Mouse (Mus musculus): Measurements from ENCODE around the gene Frat2.

The Frat2 gene

DNA sequence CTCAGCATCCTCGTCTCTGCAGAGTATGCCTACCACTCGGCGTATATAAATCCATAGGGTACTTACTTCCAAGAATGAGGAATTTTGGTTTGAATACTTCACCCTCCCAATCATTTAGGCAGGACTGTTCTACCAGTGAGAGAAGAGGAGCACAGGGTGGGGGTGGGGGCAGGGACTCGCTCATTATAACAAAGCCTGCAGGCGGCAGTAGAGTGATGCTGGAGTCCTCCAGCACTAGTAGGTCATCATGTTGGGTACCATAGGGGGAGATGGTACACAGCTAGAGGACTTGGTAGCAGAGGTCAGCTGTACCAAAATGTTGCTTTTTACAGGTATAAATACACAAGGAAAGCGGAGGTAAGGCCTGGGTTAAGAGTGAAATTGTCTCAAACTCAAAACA lies 3.6 kb downstream of the Frat2 start:
- no peak for DNase-seq (ENCODE audit: low spot score)

DNA sequence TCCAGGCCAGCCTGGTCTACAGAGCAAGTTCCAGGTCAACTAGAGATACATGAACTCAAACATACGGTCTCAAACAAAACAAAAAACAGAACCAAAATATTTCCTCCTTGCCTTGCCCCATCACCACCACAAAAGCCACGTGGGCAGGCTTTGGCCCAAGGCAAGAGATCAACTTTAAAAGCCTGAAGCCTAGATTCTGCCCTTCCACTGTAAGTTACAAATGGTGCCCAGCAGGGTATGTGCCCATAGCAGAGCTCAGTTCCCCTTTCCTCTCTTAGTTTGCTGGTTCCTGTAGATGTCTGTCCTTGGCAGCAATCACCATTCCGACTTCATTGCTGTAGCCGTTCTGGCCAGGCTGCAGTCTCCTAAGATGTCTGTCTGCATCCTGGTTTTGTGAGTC lies 5.2 kb downstream of the Frat2 start:
- no peak for DNase-seq (ENCODE audit: low spot score)

DNA sequence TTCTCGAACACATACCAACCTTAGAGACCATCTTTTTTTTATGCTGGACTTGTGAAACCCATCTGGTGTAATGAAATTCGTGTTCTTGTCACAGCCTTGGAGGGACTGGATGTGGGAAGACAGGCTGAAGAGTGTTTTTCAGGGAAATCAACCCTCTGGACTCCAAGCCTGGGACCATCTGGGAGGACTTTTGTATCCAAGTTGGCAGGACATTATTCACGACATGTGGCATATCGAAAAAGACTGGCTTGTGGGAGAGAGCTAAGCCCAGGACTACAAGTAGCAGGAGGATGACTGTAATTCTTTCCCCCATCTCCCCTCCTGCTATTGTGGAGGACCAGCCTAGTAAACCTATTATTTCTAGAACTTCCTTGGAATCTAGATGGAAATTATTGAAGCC lies 5.7 kb downstream of the Frat2 start:
- no peak for DNase-seq (ENCODE audit: low spot score)

DNA sequence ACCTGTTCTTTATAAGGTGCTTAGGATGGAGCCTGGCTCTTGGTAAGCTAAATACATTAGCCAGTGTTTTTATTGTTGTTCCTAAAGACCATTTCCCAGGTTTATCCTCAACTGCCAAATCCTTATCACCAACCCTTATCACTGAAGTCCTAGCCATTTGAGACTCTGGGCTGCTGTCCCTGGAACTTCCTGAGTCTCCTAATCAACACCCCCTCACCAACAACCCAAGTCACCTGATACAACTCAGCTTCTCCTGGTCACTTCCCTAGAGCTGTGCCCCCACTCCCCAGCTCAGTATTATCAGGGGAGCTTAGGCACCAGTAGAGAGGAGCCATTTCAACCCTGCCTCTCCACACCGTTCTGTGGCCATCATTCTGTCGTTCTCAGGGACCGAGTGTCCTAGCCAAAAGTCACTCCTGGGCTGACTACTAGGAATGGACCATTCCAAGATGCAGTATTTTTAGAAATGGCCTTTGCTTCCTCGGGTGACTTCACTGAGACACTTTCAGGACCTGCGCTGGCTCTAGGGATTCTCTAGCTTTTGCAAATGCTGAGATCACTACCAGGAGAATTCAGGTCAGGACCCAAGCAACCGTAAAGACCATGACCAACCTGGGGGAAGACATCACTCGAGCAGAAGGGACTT lies 6.7 kb downstream of the Frat2 start:
- DNase-seq (ENCODE audit: low spot score) = no peak

DNA sequence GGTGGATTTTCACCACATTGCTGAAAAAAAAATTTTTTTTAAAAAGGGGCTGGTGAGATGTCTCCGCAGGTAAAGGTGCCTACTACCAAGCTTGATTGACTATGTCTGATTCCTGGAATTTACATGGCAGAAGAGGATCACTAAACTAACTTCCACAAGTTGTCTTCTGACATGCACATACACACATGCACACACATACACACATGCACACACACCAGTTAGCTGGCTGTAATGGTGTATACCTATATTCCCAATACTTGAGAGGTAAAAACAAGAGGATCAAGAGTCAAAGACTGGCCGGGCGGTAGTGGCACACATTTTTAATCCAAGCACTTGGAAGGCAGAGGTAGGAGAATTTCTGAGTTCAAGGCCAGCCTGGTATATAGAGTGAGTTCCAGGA lies 8.2 kb downstream of the Frat2 start:
- no peak for DNase-seq (ENCODE audit: low spot score)

DNA sequence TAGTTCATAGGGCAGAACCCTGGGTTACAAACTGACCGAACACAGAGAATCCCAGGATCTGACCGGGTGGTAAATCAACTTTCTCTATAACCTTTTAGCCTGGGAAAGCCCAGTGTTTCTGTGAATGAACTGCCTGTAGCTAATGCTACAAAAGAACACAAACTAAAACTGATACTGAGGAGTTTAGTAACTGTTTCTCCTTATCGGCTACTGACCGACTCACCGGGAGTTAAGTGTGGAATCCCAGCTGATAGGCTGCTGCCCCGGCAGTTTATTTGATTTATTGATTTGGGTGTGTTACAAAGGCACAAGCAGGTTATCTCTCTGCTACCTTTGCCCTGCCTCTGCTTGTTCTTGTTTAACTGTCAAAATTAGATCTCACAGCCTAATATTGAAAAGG lies 9.1 kb downstream of the Frat2 start:
- DNase-seq (ENCODE audit: low spot score) = no peak

DNA sequence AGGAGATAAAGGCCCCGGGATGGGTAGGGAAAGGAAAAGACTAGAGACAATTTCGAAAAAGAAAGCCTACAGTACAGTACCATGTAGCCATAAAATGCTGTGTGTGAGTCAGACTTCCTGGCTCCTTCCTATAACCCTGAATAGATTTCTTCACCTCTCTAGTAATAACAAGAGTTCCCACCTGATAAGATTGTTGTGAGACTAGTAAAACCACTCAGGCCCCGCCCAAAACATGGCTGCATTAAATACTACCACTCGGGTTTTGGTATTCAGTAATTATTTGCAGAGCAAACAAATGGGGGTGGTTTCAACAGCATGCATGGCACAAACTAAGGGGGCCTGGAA lies 10.0 kb downstream of the Frat2 start:
- no peak for DNase-seq (ENCODE audit: low spot score)

DNA sequence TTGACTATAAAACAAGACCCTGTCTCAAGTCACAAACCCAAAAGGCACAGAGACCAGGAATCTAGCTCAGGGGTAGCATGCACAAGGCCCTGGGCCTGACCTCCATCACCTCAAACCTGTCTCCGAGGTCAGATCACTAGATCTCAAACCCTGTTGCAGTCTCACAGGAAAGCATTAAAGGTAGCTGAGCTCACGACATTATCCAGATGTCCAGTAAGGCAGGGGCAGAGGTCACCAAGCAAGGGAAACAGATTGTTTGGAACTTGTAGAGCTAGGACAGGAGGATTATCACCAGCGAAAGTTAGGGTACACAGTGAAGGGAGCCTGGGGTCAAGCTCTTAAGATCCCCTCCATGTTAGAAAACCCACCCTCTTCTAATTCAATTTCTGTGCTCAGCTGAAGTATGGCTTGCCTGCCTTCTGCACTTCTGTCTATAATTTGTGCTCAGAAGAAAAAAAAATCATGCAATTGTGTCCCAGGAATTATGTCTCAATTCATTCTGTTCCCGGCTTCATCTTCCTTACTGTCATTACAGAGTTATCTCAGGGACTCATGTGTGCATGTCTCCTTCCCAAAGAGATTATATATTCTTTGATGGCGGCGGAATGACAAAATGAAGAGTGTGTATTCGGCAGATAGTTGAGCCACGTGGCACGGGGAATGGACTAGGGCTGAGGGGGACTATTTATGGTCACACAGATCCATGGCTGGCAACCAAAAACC lies 10.6 kb downstream of the Frat2 start:
- no peak for DNase-seq (ENCODE audit: low spot score)

DNA sequence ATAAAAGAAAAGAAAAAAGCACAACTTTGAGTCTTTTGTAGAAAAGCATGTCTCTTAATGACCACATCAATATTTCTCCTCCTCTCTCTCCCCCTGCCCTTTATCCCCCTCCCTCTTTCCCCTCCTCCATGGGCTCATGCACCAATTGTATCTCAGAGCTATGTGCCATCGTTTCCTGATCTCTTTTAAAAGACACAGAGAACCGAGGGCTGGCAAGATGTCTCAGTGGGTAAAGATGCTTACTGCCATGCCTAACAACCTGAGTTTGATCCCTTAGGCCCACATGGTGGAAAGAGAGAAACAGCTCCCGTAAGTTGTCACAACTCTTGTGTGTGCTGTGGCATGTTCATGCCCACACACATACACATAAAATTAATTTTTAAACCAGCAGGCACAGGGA lies 11.2 kb downstream of the Frat2 start:
- no peak for DNase-seq (ENCODE audit: low spot score)

DNA sequence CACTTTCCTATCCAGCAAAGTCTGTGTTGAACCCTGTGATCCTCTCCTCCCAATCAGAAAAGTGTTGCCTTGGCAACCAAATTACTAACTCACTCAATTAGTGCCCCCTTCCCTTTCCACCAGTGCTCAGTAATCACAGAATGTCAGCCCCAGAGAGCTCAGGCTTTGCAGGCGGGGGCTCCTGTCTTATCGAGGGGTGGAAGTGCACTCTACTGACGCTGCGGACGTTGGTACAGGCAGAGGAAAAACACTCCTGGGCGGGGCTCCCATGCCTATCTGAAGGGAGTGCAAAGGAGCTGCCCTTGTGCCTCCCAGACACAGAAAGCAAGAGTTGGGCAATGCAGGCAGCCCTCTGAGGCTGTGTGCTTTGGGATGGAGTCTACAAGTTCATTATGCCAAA lies 12.1 kb downstream of the Frat2 start:
- no peak for DNase-seq (ENCODE audit: low spot score)

DNA sequence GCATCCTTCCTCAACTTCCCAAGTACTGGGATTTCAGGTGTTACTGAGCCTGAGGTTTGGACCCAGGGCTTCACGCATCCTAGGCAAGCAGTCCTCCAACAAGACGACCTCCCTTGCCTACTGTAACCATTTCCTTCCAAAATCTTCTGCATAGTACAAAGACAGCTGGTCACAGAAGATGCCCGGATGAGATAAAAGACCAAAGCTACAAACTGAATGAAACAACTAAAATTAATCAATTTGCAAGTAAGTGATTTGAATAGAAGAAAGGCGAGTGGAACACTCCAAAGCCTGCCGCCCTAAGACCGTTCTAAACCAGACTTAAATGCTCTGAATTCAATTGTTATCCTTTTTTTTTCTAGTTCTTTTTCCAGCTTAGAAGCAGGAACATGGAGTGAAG lies 12.5 kb downstream of the Frat2 start:
- DNase-seq (ENCODE audit: low spot score) = no peak

DNA sequence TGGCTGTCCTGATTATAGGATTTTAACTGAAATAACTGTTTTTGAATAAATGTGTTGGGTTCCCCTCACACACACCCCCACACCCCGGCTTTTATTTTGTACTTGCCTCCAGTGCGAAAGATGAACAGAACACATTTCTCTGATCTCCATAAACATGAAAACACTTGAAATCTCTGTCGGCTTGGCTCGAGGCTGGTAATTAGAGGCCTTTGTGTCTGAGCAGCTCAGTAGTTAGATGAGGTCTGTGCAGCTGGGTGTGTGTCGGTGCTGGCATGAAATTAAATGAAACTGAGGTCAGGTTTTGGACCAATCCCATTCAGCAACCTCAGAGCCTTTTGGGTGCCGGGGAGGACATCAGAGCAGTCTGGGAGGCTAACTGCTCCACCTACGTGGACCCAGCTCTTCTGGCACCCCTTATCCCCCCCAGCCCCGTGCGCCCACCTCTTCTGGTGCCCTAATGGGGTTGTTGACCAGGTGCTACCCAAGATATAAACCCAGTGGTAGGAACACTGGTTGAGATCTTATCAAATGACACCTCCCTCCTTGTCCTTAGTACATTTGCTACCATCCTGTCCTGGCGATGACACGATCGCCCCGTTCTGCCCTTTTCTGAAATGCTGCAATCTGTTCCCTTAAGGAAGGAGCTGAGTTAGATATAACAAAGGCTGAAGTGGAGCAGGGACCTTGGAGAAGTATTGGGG lies 15.3 kb downstream of the Frat2 start:
- DNase-seq (ENCODE audit: low spot score) = no peak

DNA sequence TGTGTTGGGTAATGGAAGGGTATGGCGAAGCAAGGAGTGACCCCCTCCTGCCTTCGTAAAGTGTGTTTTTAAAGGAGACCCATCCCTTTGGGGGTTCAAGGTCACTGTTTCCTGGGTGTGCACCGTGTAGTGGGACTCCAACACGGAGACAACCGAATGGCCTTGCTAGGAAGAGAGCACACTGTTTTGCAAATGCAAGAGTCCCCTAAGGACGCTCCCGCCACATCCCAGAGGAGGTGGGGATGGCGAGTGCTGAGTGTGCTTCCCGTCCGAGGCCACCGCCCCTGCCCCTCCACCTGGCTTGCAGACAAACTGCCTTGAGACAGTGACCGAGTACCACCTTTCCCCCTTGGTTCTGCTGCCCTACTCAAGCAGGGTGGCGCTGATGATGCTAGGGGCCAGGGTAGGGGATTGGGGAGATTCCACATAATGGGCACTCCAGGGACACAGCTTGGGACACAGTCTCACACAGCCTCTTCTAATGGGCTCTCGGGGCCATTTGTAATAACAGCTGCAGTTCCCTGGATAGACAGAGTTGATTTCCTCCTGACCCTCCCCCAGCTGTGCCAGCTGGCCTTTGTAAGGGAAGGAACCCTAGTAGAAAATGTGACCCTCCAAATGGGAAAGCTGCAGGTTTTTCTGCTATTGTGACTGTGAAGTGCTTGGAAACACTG lies 16.1 kb downstream of the Frat2 start:
- DNase-seq (ENCODE audit: low spot score) = no peak

DNA sequence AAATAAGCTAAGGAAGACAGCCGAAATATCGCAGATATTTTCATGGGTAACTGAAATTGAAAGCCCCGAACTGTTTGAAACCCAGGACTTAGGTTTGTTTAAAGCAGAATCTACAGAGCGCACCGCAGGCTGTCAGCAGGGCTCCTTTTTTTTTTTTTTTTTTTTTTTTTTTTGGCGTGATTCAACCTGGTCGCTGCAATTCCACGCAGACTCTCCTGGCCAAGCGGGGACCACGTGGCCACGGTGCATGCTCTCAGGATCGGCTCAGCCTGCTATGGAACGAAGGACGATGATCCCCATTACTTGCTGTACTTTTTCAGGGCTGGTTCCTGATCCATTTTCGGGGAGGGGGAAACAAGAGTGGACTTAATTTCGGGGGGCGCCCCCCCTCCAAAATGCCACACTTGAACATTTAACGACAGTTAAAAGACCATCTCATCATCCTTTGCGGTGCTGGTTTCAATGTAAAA lies 16.8 kb downstream of the Frat2 start:
- no peak for DNase-seq (ENCODE audit: low spot score)

DNA sequence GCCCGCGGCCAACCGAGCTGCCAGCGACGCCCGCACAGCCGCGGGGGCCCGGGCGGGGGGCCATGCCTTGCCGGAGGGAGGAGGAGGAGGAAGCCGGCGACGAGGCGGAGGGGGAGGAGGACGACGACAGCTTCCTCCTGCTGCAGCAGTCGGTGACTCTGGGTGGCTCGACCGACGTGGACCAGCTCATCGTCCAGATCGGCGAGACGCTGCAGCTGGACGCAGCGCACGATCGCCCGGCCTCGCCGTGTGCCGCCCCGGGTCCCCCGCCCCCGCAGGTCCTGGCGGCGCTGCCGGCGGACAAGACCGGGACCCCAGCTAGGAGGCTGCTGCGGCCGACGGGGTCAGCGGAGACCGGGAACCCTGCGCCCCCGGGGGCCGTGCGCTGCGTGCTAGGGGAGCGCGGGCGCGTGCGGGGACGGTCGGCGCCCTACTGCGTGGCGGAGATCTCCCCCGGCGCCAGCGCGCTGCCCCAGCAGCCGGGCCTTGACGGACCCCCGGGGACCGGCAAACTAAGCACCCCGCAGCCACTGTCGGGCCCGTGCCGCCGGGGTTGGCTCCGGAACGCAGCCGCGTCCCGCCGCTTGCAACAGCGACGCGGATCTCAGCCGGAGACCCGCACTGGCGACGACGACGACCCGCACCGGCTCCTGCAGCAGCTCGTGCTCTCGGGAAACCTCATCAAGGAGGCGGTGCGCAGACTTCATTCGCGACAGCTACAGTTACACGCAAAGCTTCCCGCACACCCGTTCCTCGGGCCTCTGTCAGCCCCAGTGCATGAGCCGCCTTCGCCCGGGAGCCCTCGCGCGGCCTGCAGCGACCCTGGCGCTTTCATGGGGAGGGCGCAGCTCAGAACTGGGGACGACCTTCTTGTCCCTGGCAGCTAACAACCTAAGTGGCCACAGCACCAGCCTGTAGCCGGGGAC lies 17.6 kb downstream of the Frat2 start:
- no peak for DNase-seq (ENCODE audit: low spot score)

DNA sequence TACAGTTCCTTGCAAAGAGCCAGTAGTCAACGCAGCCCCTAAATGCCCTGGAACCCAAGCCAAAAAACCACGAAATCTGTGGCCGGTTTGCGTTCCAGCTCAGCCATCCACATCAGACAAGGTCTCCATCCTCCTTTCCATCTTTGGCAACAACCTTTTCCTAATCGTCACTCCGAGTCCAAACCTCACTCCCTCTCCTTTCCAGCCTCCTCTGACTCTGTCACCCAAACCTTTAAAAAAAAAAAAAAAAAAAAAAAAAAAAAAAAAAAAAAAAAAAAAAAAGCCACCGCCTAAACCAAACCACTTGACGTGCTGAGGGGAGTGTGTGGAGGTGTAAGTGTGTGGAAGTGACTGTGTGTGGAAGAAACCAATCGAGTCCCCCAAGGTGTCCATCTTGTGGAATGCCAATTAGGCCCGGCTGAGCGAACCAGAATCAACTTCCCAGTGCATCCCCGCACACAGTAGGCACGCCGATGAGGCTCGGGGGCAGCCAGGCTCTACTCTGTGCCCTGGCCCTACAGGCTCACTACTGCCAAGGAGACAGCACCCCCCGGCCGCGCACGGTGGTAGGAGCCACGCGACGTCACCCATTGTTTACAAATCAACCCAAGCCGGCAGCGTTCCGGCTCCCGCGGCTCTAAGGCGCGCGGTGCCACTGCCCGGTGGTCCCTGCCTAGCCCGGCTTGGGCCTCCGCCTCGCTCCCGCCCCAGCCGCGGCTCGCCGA lies 18.4 kb downstream of the Frat2 start, which contains the start of gene Frat1:
Frat1 (plus strand) TSS at position 590 of the 725 bp plus-strand sequence.
- peak; percentile 22 for DNase-seq (ENCODE audit: low spot score)

DNA sequence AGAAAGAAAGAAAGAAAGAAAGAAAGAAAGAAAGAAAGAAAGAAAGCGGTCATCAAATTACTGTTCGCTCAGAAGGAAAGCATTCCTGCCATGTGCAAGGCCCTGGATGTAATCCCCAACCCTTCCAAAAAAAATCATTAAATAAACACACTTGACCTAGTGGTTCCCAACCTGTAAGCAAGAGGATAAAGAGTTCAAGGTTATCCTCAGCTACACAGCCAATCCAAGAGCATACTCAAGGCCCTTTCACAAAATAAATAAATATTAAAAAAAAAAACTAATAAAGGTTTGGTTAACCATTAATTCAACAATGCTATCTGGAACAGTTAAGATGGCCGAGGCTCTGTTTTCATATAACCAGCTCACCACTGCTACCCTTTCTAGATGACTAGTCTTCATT lies 19.0 kb downstream of the Frat2 start:
- DNase-seq (ENCODE audit: low spot score) = no peak

DNA sequence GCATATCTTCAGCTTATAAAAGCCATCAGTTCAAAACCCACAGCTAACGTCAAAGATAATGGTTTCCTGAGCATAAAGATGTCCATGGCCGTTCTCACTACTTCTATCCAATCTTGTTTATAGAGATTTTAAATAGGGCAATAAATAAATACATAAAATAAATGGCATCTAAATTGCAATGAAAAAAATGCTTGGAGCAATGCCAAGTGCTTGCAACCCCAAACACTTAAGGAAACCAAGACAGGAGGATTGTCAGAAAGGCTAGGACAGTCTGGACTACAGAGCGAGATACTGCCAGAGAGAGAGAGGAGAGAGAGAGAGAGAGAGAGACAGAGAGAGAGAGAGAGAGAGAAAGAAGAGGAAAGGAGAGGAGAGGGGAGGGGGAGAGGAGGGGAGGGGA lies 21.4 kb downstream of the Frat2 start:
- no peak for DNase-seq (ENCODE audit: low spot score)

DNA sequence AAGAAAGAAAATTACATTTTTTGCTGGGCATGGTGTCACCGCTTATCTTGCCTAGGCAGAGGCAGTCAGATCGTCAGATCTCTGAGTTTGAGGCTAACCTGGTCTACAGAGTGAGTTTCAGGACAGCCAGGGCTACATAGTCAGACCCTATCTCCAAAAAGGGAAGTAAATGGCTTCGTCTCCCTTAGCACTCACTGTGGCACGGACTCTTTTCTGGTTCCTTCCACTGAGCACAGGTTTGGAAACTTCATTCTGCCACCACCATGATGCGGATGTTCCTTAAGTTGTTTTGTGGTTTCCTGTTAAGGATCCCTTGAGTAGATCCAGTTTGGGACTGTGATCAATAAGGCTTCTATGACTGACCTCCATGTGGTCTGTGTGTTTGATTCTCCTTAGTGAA lies 23.0 kb downstream of the Frat2 start:
- DNase-seq (ENCODE audit: low spot score) = no peak

DNA sequence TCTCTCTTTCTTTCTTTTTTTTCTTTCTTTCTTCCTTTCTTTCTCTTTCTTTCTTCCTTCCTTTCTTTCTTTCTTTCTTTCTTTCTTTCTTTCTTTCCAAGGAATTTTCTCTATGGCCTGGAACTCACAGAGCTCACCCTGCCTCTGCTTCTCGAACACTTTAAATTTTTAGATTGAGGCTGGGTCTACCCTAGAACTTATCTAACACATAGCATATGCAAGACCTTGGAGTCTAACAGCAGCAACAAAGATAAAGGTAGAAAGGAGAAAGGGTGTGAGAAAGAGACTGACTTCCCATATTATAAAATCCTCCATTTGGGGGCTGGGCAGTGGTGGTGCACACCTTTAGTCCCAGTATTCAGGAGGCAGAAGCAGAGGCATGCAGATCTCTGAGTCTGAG lies 25.3 kb downstream of the Frat2 start:
- no peak for DNase-seq (ENCODE audit: low spot score)

DNA sequence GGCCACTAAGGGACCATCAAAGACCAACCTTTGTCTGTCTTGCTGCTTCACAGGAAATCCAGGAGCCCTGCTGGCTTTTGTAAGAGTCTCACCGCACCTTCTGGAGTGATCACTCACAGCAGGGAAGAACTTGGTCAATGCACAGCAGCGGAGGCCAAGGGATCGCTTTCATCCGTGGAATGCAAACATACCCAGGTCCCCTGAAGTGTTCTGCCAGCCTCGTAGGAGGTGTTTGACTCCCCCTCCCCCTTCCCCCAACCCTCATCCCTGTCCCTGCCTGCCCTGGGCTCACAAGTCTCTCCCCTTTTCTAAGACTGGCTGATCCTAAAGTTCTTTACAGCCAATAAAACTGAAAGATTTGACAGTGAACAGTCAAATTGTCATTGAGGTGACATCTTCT lies 26.5 kb downstream of the Frat2 start:
- DNase-seq (ENCODE audit: low spot score) = no peak

All from urinary bladder, postnatal 10 days (tissue).